ENCODE assay signal across 11 mouse cellular contexts in the genomic region with DNA sequence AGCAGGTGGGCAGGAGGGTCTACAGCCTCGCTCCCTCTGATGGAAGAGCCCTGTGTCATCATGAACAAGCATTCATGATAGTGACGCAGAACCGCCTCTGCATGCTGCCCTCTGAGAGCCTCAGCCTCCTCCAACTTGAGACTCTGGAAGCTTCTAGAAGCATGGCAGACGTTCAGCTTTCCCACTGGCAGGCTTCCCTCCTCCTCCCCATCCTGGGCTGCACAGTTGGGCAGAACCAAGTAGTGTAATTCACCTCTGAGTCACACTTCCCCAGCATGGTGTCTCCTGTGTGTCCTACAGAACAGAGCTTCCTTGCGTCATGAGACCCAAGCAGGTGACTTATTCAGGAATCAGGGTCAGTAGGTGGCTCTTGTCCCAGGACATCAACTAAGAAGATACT.
DNase-seq lines count a peak whose midpoint lies in the region; ATAC-seq and TF ChIP-seq lines count a peak whose summit lies in the region.
"Had no signal": no experiment of that assay in that cellular context is flagged by ENCODE, and none has a peak within 500 bp of the region (broad histone marks: within the 10 kb centered on the region; RNA-seq: fewer than 3 reads in every experiment).

No protein-coding gene starts in this region.

- TF ChIP-seq CTCF in hindbrain, postnatal 0 days (IDR thresholded peaks at IDR 0.05; ENCODE audit: low read depth) = no peak
- no peak for TF ChIP-seq CTCF in stomach, postnatal 0 days (IDR thresholded peaks at IDR 0.05; ENCODE audit: low read depth)

- no peak overlapping the region for H3K9ac ChIP-seq in heart, embryonic 11.5 days (ENCODE audit: low read depth, low read length)
- H3K9ac ChIP-seq in hindbrain, postnatal 0 days (replicated peaks; ENCODE audit: low read length) = no peak overlapping the region
- H3K9ac ChIP-seq in neural tube, embryonic 15.5 days (replicated peaks) = no peak overlapping the region
- H3K9ac ChIP-seq in stomach, postnatal 0 days (ENCODE audit: low read length) = no peak overlapping the region
- H3K9ac ChIP-seq: embryonic facial prominence, embryonic 13.5 days; heart, embryonic 12.5 days had no signal

- H3K9me3 ChIP-seq in heart, embryonic 11.5 days (replicated peaks; ENCODE audit: control insufficient read depth, low read length) = no peaks in the 10 kb centered on the region
- H3K9me3 ChIP-seq in hindbrain, postnatal 0 days (ENCODE audit: low read length) = no peaks in the 10 kb centered on the region
- H3K9me3 ChIP-seq in neural tube, embryonic 15.5 days (replicated peaks) = no peaks in the 10 kb centered on the region
- H3K9me3 ChIP-seq in stomach, postnatal 0 days (ENCODE audit: control insufficient read depth, low read length) = no peaks in the 10 kb centered on the region
- H3K9me3 ChIP-seq: embryonic facial prominence, embryonic 13.5 days; heart, embryonic 12.5 days had no signal

- TF ChIP-seq EP300 in stomach, postnatal 0 days (optimal IDR thresholded peaks at IDR 0.05) = no peak

- H3K4me2 ChIP-seq in heart, embryonic 11.5 days = no peak overlapping the region
- no peak overlapping the region for H3K4me2 ChIP-seq in hindbrain, postnatal 0 days (ENCODE audit: low read depth, low read length)
- H3K4me2 ChIP-seq in neural tube, embryonic 15.5 days = no peak overlapping the region
- H3K4me2 ChIP-seq in stomach, postnatal 0 days (replicated peaks; ENCODE audit: low read depth) = no peak overlapping the region
- H3K4me2 ChIP-seq: embryonic facial prominence, embryonic 13.5 days; heart, embryonic 12.5 days had no signal

- ATAC-seq in heart, embryonic 11.5 days (replicated peaks; ENCODE audit: insufficient number of reproducible peaks, low FRiP score, low TSS enrichment) = no peak
- no peak for ATAC-seq in hindbrain, postnatal 0 days
- ATAC-seq in neural tube, embryonic 15.5 days (ENCODE audit: low FRiP score) = no peak
- ATAC-seq in stomach, postnatal 0 days (ENCODE audit: low FRiP score, low TSS enrichment) = no peak

- DNase-seq in heart, postnatal 4 days = peak; percentile 30
- peak; percentile 70 to 74 for DNase-seq in cerebellum, adult 18-20 months
- peak; percentile 43 to 68 for DNase-seq in frontal cortex, postnatal 36 days (ENCODE audit: low spot score in 2 of 2)
- peak; percentile 70 to 74 for DNase-seq in right cerebral cortex, postnatal 10 days (ENCODE audit: low spot score in 2 of 2)
- no peak for DNase-seq in hindbrain, postnatal 0 days (ENCODE audit: low spot score)
- DNase-seq in stomach, postnatal 0 days (ENCODE audit: low spot score) = no peak
- DNase-seq: adrenal gland, adult 8-10 months had no signal

- H3K36me3 ChIP-seq in heart, embryonic 11.5 days (ENCODE audit: control insufficient read depth, insufficient read depth, low read length) = no peaks in the 10 kb centered on the region
- no peaks in the 10 kb centered on the region for H3K36me3 ChIP-seq in hindbrain, postnatal 0 days (ENCODE audit: insufficient read depth, low read length)
- H3K36me3 ChIP-seq in neural tube, embryonic 15.5 days = no peaks in the 10 kb centered on the region
- H3K36me3 ChIP-seq in stomach, postnatal 0 days (ENCODE audit: control insufficient read depth, insufficient read depth, low read length) = no peaks in the 10 kb centered on the region
- H3K36me3 ChIP-seq: embryonic facial prominence, embryonic 13.5 days; heart, embryonic 12.5 days had no signal

- H3K4me3 ChIP-seq in heart, embryonic 11.5 days (ENCODE audit: low read depth, low read length) = no peak overlapping the region
- no peak overlapping the region for H3K4me3 ChIP-seq in hindbrain, postnatal 0 days (ENCODE audit: low read length)
- H3K4me3 ChIP-seq in neural tube, embryonic 15.5 days (replicated peaks) = no peak overlapping the region
- H3K4me3 ChIP-seq in stomach, postnatal 0 days (ENCODE audit: low read depth, low read length) = no peak overlapping the region
- H3K4me3 ChIP-seq: embryonic facial prominence, embryonic 13.5 days; heart, embryonic 12.5 days had no signal

- H3K4me1 ChIP-seq in heart, embryonic 11.5 days (ENCODE audit: control insufficient read depth, insufficient read depth, low read length) = peaks cover 27% of the 10 kb centered on the region
- H3K4me1 ChIP-seq in hindbrain, postnatal 0 days (ENCODE audit: insufficient read depth, low read length) = peaks cover 17% of the 10 kb centered on the region
- H3K4me1 ChIP-seq in neural tube, embryonic 15.5 days = peaks cover 21% of the 10 kb centered on the region
- H3K4me1 ChIP-seq in stomach, postnatal 0 days (replicated peaks; ENCODE audit: control insufficient read depth, insufficient read depth) = no peaks in the 10 kb centered on the region; the same call in 1 of the 2 replicates

- WGBS in heart, embryonic 11.5 days (ENCODE audit: insufficient replicate concordance) = 77% methylated on average over 5 of the region's 5 CpGs
- WGBS in hindbrain, postnatal 0 days = 76% methylated on average over 5 of the region's 5 CpGs
- 91% methylated on average over 5 of the region's 5 CpGs for WGBS in neural tube, embryonic 15.5 days
- WGBS in stomach, postnatal 0 days = 85% methylated on average over 5 of the region's 5 CpGs

- H3K27me3 ChIP-seq in heart, embryonic 11.5 days (ENCODE audit: control insufficient read depth, insufficient read depth, low read length) = no peaks in the 10 kb centered on the region
- no peaks in the 10 kb centered on the region for H3K27me3 ChIP-seq in hindbrain, postnatal 0 days (ENCODE audit: insufficient read depth, low read length)
- no peaks in the 10 kb centered on the region for H3K27me3 ChIP-seq in neural tube, embryonic 15.5 days (replicated peaks)
- H3K27me3 ChIP-seq in stomach, postnatal 0 days (ENCODE audit: control insufficient read depth, insufficient read depth, low read length) = no peaks in the 10 kb centered on the region
- H3K27me3 ChIP-seq: embryonic facial prominence, embryonic 13.5 days; heart, embryonic 12.5 days had no signal

- no peak overlapping the region for H3K27ac ChIP-seq in heart, embryonic 11.5 days (ENCODE audit: low read depth, low read length)
- H3K27ac ChIP-seq in hindbrain, postnatal 0 days = no peak overlapping the region
- no peak overlapping the region for H3K27ac ChIP-seq in neural tube, embryonic 15.5 days (replicated peaks)
- H3K27ac ChIP-seq in stomach, postnatal 0 days (replicated peaks) = no peak overlapping the region
- H3K27ac ChIP-seq: embryonic facial prominence, embryonic 13.5 days had no signal

Comparison
In these comparisons a context has a peak if more than half of its experiments do, and no peak if none do; other contexts are left out.
1. DNase-seq: peak in heart, postnatal 4 days (single experiment), cerebellum, adult 18-20 months (2 of 2), frontal cortex, postnatal 36 days (2 of 2) and right cerebral cortex, postnatal 10 days (2 of 2); none in hindbrain, postnatal 0 days (single experiment) and stomach, postnatal 0 days (single experiment).